Mouse (Mus musculus) liver, embryonic 14.5 days (tissue): ENCODE data around the gene Dlgap1. TPM values are rescaled to one million over a fixed set of nuclear protein-coding genes. Genes with fewer than 3 reads are reported as not detected.

Experiments
- ATAC-seq: fragments of 200-750 bp; cut with Nextera tagmentation; 2 replicates; pipeline ENCODE4 v1.8.0; 2017; ENCODE audit warnings: moderate number of reproducible peaks, mild to moderate bottlenecking, moderate library complexity; ENCODE audit not compliant: insufficient read depth
- DNase-seq, 3 experiments: peaks; one replicate each; pipeline ENCODE4 v3.0.0-alpha.2; 2012 to 2013; ENCODE audit warnings: low read depth in 3 of 3, low spot score in 3 of 3
- H3K27ac ChIP-seq: fragments of 300-500 bp; sonication (generic); 2 replicates; pipeline ENCODE4 v1.5.1; 2014; ENCODE audit warnings: moderate library complexity, mild to moderate bottlenecking, control low read depth, inconsistent platforms
- H3K27me3 ChIP-seq: fragments of 300-500 bp; sonication (generic); 2 replicates; pipeline ENCODE4 v1.6.1; 2014; ENCODE audit warnings: mild to moderate bottlenecking, low read length, moderate library complexity; ENCODE audit not compliant: control insufficient read depth, insufficient read depth
- H3K36me3 ChIP-seq: fragments of 300-500 bp; sonication (generic); replicated peaks from 2 replicates; pipeline ENCODE4 v1.6.1; 2014; ENCODE audit warnings: low read depth; ENCODE audit not compliant: control insufficient read depth, insufficient read depth
- H3K4me1 ChIP-seq, 2 experiments: fragments of 200-500 bp in 1 of 2; fragments of 300-500 bp in 1 of 2; sonication (generic) in 1 of 2; replicated peaks; 2 replicates each; pipeline ENCODE4 v1.6.1; 2012 to 2014; ENCODE audit warnings: antibody characterized with exemption in 1 of 2, inconsistent platforms in 1 of 2, low read length in 1 of 2; ENCODE audit not compliant: control insufficient read depth in 2 of 2, insufficient read depth in 2 of 2
- H3K4me2 ChIP-seq: fragments of 300-500 bp; sonication (generic); 2 replicates; pipeline ENCODE4 v1.6.1; 2014; ENCODE audit warnings: low read depth, mild to moderate bottlenecking, control low read depth, moderate library complexity
- H3K4me3 ChIP-seq, 2 experiments: fragments of 200-500 bp in 1 of 2; fragments of 300-500 bp in 1 of 2; sonication (generic) in 1 of 2; 2 replicates each; pipeline ENCODE4 v1.5.1; 2012 to 2014; ENCODE audit warnings: low read depth in 2 of 2, low read length in 2 of 2, mild to moderate bottlenecking in 2 of 2, control low read depth in 1 of 2, inconsistent platforms in 1 of 2, moderate library complexity in 1 of 2; ENCODE audit not compliant: insufficient read depth in 1 of 2
- H3K9ac ChIP-seq: fragments of 300-500 bp; sonication (generic); replicated peaks from 2 replicates; pipeline ENCODE4 v1.6.1; 2014; ENCODE audit warnings: mild to moderate bottlenecking, control low read depth, moderate library complexity
- H3K9me3 ChIP-seq: fragments of 300-500 bp; sonication (generic); 2 replicates; pipeline ENCODE4 v1.6.1; 2016; ENCODE audit warnings: low read length, mixed read lengths; ENCODE audit not compliant: control insufficient read depth
- CTCF ChIP-seq: IDR thresholded peaks from 2 replicates; pipeline ENCODE4 v1.5.1; 2016; ENCODE audit warnings: antibody characterized with exemption, low read depth, control low read depth
- EP300 ChIP-seq: IDR thresholded peaks from 2 replicates; pipeline ENCODE4 v1.6.1; 2016; ENCODE audit warnings: antibody characterized with exemption, low read depth
- WGBS: fragments of 180-500 bp; shearing (Covaris S2); extraction: QIAGEN DNeasy Blood & Tissue Kit; methylation state at CpG from one replicate; pipeline ENCODE4 v1.1.7; 2014; ENCODE audit not compliant: insufficient replicate concordance; 5-methylcytosine and 5-hydroxymethylcytosine counted together
- polyA plus RNA-seq, 2 experiments: library from polyadenylated mRNA; depleted of rRNA in 1 of 2; stranded (reverse) in 1 of 2; unstranded in 1 of 2; fragments of >200 nt; fragmentation: Nextera tagmentation in 1 of 2; extraction: Ambion mirVana in 1 of 2; gene quantifications; 2 replicates each; pipeline versions ENCODE4 v1.2.1 to v1.2.3; 2012 to 2014

Dlgap1 gene
- polyA plus RNA-seq, 2 experiments = 0.01 TPM; not detected in 1

DNA sequence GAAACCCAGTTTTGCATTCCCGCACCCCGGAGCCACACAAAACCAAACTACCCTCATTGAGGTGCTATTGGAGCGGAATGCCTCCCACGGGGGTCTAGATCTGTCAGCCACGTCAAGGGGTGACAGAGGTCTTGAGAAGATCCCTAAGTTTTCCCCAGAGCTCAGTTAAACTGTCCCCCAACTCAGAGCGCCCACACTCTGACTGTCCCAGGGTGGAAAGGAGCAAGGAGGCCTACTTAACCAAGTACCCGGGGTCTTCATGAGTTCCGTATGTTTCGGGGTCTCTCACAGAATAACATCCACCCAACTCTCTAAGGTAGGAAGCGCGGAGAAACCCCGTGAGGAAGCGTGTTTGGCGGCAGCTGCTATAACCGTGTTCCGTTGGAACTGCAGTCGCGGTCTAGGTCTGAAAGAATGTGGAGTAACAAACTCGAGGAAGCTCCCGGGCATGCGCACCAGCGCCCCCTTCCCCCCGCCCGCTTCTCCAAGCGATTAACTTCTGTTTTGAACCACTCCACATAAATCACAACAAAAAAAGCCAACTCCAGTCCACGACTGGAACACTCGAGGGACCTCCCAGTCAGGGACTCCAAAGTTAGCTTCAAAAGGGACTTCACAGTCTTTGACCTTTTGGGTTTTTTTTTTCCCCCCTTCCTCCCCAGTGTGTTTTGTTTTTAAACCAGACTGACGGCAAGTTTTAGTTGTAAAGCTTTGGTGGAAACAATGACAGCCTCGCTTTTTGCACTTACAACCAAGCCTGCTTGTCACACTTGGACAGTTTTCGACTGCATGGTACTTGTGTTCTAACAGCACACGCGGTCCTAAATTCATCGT, 880.7 kb downstream of the Dlgap1 start:
- no peak for TF ChIP-seq EP300
- TF ChIP-seq CTCF = 0 out of 2 replicates have a peak, but pooled peaks have one; percentile 20
- Histone ChIP-seq H3K4me3 (peak overlapping the region; percentile 61 to 81), H3K9me3 (no peaks in the 10 kb centered on the region), H3K4me2 (peak overlapping the region; percentile 89), H3K36me3 (no peaks in the 10 kb centered on the region; the same call in 1 of the 2 replicates), H3K27me3 (peaks cover 37% of the 10 kb centered on the region), H3K4me1 (peaks cover 0 to 7% of the 10 kb centered on the region in 2 experiments; a peak in 2 of 4 replicates), H3K9ac (peak overlapping the region; percentile 62), H3K27ac (peak overlapping the region; percentile 27; the same call in 1 of the 2 replicates)
- 1% methylated on average over 33 of the region's 33 CpGs for WGBS
- ATAC-seq (no peak), DNase-seq (peak in 2 of 3 experiments; percentile 52 to 56)

GRCm38 (mm10) chr17:70850233-70850995, 881.5 kb downstream of the Dlgap1 start:
- no peak for TF ChIP-seq EP300
- no peak for TF ChIP-seq CTCF
- Histone ChIP-seq H3K4me2 (peak overlapping the region; percentile 89), H3K9ac (peak overlapping the region; percentile 62), H3K9me3 (no peaks in the 10 kb centered on the region), H3K4me3 (peak overlapping the region; percentile 61 to 81), H3K27ac (no peak overlapping the region), H3K36me3 (no peaks in the 10 kb centered on the region), H3K4me1 (peaks cover 0 to 7% of the 10 kb centered on the region in 2 experiments; a peak in 1 of 4 replicates), H3K27me3 (peaks cover 37% of the 10 kb centered on the region)
- under 1% methylated on average over 40 of the region's 40 CpGs for WGBS
- ATAC-seq (0 out of 2 replicates have a peak, but pooled peaks have one; percentile 12), DNase-seq (no peak)

- peak overlapping the region; percentile 62 for H3K9ac ChIP-seq
- no peaks in the 10 kb centered on the region for H3K9me3 ChIP-seq
- ATAC-seq = peak; percentile 50; the same call in 1 of the 2 replicates
- H3K27me3 ChIP-seq = peaks cover 37% of the 10 kb centered on the region
- no peak for DNase-seq
- H3K4me3 ChIP-seq = peak overlapping the region; percentile 61 to 81
- peak overlapping the region; percentile 89 for H3K4me2 ChIP-seq
- no peaks in the 10 kb centered on the region for H3K36me3 ChIP-seq
- peaks cover 0 to 7% of the 10 kb centered on the region in 2 experiments; a peak in 1 of 4 replicates for H3K4me1 ChIP-seq
- no peak overlapping the region for H3K27ac ChIP-seq
- under 1% methylated on average over 54 of the region's 54 CpGs for WGBS
- TF ChIP-seq EP300 = no peak
Observed at GRCm38 (mm10) chr17:70850996-70851991, 882.4 kb downstream of the Dlgap1 start.

DNA sequence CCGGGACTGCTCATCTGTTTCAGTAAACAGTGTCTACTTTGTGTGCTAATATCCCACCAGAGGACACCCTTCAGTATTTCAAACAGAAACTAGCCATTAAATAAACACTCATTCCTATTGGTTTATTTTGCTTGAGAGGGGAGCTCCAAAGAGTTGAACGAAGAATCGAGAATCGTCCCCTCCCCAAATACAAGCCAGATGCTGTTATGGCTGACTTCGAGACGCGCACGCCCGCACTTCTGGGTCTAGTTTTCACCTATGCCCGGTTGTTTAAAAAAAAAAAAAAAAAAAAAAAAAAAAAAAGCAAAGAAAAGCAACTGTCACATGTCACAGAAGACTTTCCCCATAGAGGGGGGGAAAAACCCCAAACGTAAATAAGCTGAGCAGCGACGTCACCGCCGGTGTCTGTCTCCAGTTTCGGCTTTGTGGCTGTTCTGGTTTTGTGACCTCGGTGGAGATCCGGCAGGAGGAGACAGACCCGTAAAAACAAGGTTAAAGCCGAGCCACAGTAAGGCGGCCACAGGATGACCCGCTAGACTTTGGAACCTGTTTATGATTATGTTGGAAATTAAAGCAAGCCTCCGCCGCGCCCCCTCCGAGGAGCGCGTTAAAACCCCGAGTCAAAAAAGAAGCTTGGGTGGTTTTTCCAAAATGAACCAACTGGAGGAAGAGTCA, 883.3 kb downstream of the Dlgap1 start:
- Histone ChIP-seq H3K9ac (peak overlapping the region; percentile 45; the same call in 1 of the 2 replicates), H3K27me3 (peaks cover 37% of the 10 kb centered on the region), H3K4me1 (peaks cover 0 to 7% of the 10 kb centered on the region in 2 experiments; a peak in 1 of 4 replicates), H3K27ac (peak overlapping the region; percentile 63), H3K36me3 (no peaks in the 10 kb centered on the region), H3K4me3 (peak overlapping the region; percentile 61 to 72), H3K4me2 (peak overlapping the region; percentile 89), H3K9me3 (no peaks in the 10 kb centered on the region)
- under 1% methylated on average over 29 of the region's 29 CpGs for WGBS
- no peak for DNase-seq
- no peak for ATAC-seq
- TF ChIP-seq EP300 (no peak), CTCF (0 out of 2 replicates have a peak, but pooled peaks have one; percentile 3)
